Mouse (Mus musculus) heart, embryonic 13.5 days (tissue): ENCODE measurements around the gene Sept9. TPM values are rescaled to one million over a fixed set of nuclear protein-coding genes. Genes with fewer than 3 reads are reported as not detected.

Experiments
- ATAC-seq: fragments of 200-750 bp; cut with Nextera tagmentation; 2 replicates; pipeline ENCODE4 v1.8.0; 2017; ENCODE audit warnings: moderate TSS enrichment; ENCODE audit not compliant: insufficient number of reproducible peaks, low FRiP score, low TSS enrichment; ENCODE audit errors: extremely low read depth
- H3K27ac ChIP-seq: fragments of 300-500 bp; sonication (generic); replicated peaks from 2 replicates; pipeline ENCODE4 v1.5.1; 2015; ENCODE audit warnings: moderate library complexity, mild to moderate bottlenecking, inconsistent platforms
- H3K27me3 ChIP-seq: fragments of 300-500 bp; sonication (generic); replicated peaks from 2 replicates; pipeline ENCODE4 v1.6.1; 2015; ENCODE audit warnings: mild to moderate bottlenecking, inconsistent platforms
- H3K36me3 ChIP-seq: fragments of 300-500 bp; sonication (generic); 2 replicates; pipeline ENCODE4 v1.6.1; 2015; ENCODE audit warnings: mild to moderate bottlenecking, inconsistent platforms
- H3K4me1 ChIP-seq: fragments of 300-500 bp; sonication (generic); 2 replicates; pipeline ENCODE4 v1.6.1; 2015; ENCODE audit warnings: inconsistent platforms
- H3K4me2 ChIP-seq: fragments of 300-500 bp; sonication (generic); 2 replicates; pipeline ENCODE4 v1.6.1; 2015; ENCODE audit warnings: inconsistent platforms, mild to moderate bottlenecking, moderate library complexity
- H3K4me3 ChIP-seq: fragments of 300-500 bp; sonication (generic); 2 replicates; pipeline ENCODE4 v1.5.1; 2015; ENCODE audit warnings: moderate library complexity, mild to moderate bottlenecking, inconsistent platforms
- H3K9ac ChIP-seq: fragments of 300-500 bp; sonication (generic); 2 replicates; pipeline ENCODE4 v1.6.1; 2015; ENCODE audit warnings: inconsistent platforms, mild to moderate bottlenecking, moderate library complexity
- H3K9me3 ChIP-seq: fragments of 300-500 bp; sonication (generic); 2 replicates; pipeline ENCODE4 v1.6.1; 2016; ENCODE audit warnings: inconsistent platforms
- WGBS: fragments of 180-500 bp; shearing (Covaris S2); methylation state at CpG from one replicate; pipeline ENCODE4 v1.1.7; 2015; ENCODE audit warnings: mixed read lengths; 5-methylcytosine and 5-hydroxymethylcytosine counted together
- polyA plus RNA-seq: library from polyadenylated mRNA; unstranded; fragments of >200 nt; fragmentation: Nextera tagmentation; extraction: Ambion mirVana; gene quantifications from 2 replicates; pipeline ENCODE4 v1.2.1, GENCODE M21; 2015

Sept9 gene
- polyA plus RNA-seq, 1 experiment from 2014 or later, result 75.5 TPM

DNA sequence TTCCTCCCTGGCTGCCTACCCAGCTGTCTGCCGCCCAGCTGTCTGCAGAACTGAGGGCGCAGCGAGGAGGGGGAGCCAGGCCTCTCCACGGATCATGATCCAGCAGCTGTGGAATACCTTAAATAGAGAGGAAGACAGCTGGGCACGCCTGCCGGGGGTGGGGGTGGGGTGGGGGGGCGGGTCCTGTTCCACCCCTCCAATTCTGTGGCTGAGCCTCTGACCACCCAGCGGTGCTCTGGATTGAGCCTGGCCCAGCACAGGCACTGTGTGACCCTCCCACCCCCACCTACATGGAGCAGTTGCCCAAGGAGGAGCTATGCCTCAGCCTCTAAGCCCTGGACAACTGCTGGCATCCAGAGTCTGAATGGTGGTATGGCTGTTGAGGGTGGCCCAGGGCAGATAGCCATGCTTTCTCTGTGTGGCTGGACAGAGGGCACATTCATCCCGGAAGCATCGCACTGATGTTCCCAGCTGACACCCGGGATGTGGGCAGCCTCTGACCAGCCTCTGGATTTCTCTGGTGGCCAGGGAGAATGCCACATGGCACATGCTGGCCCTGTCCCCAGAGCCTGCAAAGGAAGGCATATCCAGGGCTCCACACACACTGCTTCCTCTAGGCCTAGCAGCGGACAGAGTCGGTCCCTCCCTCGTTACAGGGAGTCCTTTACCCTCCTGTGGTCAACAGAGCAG is 97.2 kb downstream of the Sept9 start:
- Histone ChIP-seq H3K4me1 (peaks cover 21% of the 10 kb centered on the region), H3K4me3 (no peak overlapping the region), H3K36me3 (peaks cover 25% of the 10 kb centered on the region), H3K27me3 (no peaks in the 10 kb centered on the region), H3K9me3 (no peaks in the 10 kb centered on the region), H3K9ac (no peak overlapping the region), H3K27ac (no peak overlapping the region), H3K4me2 (no peak overlapping the region)
- 74% methylated on average over 13 of the region's 14 CpGs for WGBS
- no peak for ATAC-seq

DNA sequence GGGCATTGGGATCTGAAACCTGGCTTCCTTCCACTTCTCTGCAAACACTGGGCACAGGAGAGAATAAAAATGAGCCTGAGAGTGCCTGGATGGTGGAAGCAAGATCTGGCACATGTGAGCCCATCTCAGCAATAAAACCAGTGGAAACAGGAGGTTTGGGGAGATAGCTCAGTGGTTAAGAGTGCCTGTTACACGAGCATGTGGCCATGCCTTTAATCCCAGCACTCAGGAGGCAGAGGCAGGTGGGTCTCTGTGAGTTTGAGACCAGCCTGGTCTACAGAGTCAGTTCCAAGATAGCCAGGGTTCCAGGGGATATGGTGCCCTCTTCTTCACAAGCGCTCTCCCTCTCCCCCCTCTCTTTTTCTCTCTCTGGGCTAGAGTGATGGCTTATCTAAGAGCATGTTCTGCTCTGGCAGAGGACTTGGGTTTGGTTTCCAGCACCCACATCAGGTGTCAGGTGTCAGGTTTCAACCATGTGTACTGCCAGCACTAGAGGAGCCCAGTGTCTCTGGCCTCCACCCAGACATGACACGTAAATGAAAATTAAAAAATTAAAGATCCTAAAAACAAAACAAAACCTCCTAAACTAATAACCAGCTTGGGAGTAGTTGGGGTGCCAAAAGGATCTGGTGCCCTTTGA is 97.8 kb downstream of the Sept9 start:
- H3K27me3 ChIP-seq, result no peaks in the 10 kb centered on the region
- no peak overlapping the region for H3K4me3 ChIP-seq
- no peaks in the 10 kb centered on the region for H3K9me3 ChIP-seq

DNA sequence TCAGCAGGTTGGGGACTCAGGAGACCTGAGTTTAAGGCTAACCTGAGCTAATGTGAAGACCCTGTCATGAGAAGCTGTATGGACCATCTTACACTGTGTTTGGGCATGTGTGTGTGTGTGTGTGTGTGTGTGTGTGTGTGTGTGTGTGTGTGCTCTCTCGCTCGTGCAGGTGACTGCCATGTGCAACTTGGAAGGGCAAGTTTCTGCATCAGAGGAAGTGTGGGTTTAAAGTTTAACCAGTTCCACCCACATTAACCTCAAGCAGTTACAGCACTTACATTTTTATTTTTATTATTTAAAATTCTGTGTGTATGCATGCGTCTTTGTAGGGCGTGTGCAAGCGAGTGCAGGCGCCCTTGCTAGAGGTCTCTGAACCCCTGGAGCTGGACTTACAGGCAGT is 100.3 kb downstream of the Sept9 start:
- no peaks in the 10 kb centered on the region for H3K27me3 ChIP-seq
- H3K9me3 ChIP-seq, result no peaks in the 10 kb centered on the region
- H3K4me2 ChIP-seq, result no peak overlapping the region
- peaks cover 21% of the 10 kb centered on the region for H3K4me1 ChIP-seq
- H3K36me3 ChIP-seq, result peaks cover 27% of the 10 kb centered on the region
- H3K4me3 ChIP-seq, result no peak overlapping the region
- no peak overlapping the region for H3K27ac ChIP-seq
- H3K9ac ChIP-seq, result no peak overlapping the region
- WGBS, result 95% methylated on average over 6 of the region's 6 CpGs
- ATAC-seq, result no peak

More for the DNA sequence above, 97.8 kb downstream of the Sept9 start:
- no peak for ATAC-seq
- WGBS, result 83% methylated on average over 3 of the region's 3 CpGs
- no peak overlapping the region for H3K9ac ChIP-seq
- peaks cover 22% of the 10 kb centered on the region for H3K4me1 ChIP-seq
- no peak overlapping the region for H3K4me2 ChIP-seq
- H3K27ac ChIP-seq, result no peak overlapping the region
- peaks cover 19% of the 10 kb centered on the region; the same call in 1 of the 2 replicates for H3K36me3 ChIP-seq

DNA sequence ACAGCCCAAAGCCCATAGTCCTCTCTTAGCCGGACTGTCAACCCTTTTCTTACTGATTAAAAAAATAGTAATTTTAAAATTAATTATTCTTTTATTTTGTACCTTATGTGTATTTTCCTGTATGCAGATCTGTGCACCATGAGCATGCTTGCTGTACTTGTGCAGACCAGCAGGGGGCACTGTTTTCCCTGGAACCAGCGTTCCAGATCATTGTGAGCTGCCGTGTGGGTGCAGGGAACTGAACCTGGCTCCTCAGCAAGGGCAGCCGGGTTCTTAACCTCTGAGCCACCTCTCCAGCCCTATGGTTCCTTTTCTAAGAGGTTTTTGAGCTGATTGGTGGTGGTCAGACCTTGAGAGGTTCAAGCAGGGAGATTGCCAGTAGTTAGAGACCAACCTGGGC is 101.3 kb downstream of the Sept9 start:
- Histone ChIP-seq H3K27me3 (no peaks in the 10 kb centered on the region), H3K4me2 (no peak overlapping the region), H3K27ac (no peak overlapping the region), H3K9me3 (no peaks in the 10 kb centered on the region), H3K4me1 (peaks cover 14% of the 10 kb centered on the region), H3K36me3 (peaks cover 27% of the 10 kb centered on the region), H3K9ac (no peak overlapping the region), H3K4me3 (no peak overlapping the region)
- WGBS, result 78% methylated on average over 4 of the region's 4 CpGs
- no peak for ATAC-seq

DNA sequence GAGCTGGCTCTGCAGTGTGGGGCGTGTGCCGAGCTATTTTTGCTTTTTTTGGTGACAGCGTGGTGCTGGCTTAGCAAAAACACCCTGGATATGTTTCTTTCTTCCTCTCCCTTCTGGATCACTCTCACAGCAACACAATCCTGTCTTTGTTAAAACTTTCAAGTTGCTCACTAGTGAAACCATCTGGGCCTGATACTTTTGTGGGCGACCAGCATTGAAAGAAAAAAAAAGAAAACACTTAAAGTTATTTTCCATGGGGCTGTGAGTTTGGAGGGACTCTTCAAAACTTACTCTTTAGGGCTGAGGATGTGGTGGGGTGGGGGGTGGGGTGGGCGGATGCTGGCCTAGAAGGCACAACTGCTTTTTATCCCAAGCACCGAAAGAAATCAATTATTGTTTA is 102.3 kb downstream of the Sept9 start:
- Histone ChIP-seq H3K9ac (no peak overlapping the region), H3K4me1 (peaks cover 20% of the 10 kb centered on the region), H3K27me3 (no peaks in the 10 kb centered on the region), H3K4me2 (no peak overlapping the region), H3K9me3 (no peaks in the 10 kb centered on the region), H3K36me3 (peaks cover 23% of the 10 kb centered on the region), H3K27ac (no peak overlapping the region), H3K4me3 (no peak overlapping the region)
- 68% methylated on average over 6 of the region's 6 CpGs for WGBS
- ATAC-seq, result no peak

DNA sequence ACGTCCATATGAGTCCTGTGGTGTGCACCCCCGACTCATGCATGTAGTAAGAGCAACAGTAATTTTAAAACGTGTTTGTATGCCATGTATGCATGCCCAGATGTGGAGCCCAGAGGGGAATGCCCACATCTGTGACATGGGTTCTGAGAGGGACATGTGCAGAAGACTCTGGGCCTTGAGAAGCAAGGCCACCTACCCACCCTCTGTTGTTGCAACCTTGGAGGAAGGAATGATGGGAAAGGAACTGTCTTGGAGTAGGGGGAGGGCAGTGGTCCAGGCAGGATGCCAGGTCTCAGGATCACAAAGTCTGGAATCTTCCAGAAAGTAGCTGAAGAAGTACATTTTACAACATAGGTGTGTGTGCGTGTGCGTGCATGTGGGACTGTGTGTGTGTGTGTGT is 102.9 kb downstream of the Sept9 start:
- peaks cover 26% of the 10 kb centered on the region for H3K4me1 ChIP-seq
- no peak overlapping the region for H3K9ac ChIP-seq
- no peaks in the 10 kb centered on the region for H3K27me3 ChIP-seq
- no peak overlapping the region for H3K4me3 ChIP-seq
- no peaks in the 10 kb centered on the region for H3K9me3 ChIP-seq
- H3K27ac ChIP-seq, result no peak overlapping the region
- no peak overlapping the region for H3K4me2 ChIP-seq
- 80% methylated on average over 5 of the region's 5 CpGs for WGBS
- no peak for ATAC-seq
- H3K36me3 ChIP-seq, result peaks cover 16% of the 10 kb centered on the region; the same call in 1 of the 2 replicates

DNA sequence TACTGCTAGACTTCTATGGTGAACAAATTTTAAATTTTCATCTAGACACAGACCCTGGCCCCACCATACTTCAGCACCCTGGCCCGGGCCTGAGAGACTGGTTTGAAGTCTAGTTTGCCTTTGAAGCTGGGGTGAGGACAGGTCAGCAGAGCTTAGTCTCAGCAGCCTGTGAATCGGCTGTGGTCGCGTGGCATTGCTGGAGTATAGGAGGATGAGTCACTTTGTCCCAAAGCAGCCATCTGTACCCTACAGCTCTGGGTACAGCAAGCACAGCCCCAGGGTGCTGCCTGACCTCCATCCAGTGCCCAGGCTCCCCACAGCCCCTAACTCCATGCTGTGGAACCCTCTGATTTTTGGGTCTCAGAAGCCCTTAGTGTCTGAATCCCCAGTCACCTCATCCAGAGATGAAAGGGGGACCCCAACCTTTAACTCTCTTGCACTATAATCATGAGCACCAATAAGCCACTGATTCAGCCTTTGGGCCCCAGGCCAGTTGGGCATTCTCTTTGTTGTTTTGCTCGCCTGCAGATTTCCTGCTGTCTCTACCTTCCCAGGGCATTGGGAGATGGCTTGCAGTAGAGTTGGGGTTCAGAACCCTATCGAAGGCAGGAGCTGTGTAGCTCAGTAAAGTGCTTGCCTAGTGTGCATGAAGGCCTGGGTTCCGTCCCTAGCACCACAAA is 106.2 kb downstream of the Sept9 start:
- H3K4me1 ChIP-seq, result peaks cover 59% of the 10 kb centered on the region
- no peak overlapping the region for H3K4me2 ChIP-seq
- no peaks in the 10 kb centered on the region for H3K9me3 ChIP-seq
- H3K4me3 ChIP-seq, result no peak overlapping the region
- H3K36me3 ChIP-seq, result peaks cover 8% of the 10 kb centered on the region; the same call in 1 of the 2 replicates
- H3K27me3 ChIP-seq, result no peaks in the 10 kb centered on the region
- WGBS, result 70% methylated on average over 7 of the region's 7 CpGs
- ATAC-seq, result no peak
- no peak overlapping the region for H3K9ac ChIP-seq
- H3K27ac ChIP-seq, result no peak overlapping the region

DNA sequence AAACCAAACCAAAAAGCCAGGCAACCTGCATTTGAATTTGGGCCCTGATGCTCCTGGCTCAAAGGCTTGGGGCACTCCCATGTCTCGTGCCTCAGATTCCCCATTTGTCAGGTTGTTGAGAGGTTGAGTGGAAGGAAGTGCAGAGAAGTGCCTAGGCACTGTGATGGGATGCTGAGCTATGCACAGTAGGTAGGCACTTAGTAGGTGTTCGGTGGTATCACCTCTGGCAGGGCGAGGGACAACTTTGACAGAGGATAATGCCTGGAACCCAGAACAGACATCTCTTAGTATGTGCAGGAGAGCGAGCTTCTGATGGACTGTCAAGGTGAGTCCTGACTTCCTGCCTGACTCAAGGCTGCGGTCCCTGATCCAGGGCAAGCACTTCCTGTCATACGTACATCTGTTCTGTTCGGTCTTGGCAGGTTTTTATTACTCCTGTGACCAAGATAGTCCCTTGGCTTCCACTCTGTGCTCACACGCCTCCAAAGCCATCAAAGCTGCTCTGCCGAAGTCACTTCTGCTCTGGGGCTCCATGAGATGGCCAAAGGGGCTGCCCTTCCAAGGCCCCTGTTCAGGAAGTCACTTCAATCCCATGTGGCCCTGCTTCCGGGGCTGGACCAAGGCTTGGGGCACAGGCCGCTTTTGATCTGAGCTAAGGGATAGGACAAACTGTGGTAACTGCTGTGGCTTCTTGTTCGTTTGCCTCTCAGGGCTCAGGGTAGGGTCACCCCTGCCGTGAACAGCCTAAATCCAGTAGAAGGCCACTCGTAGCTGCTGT is 107.0 kb downstream of the Sept9 start:
- Histone ChIP-seq H3K36me3 (peaks cover 8% of the 10 kb centered on the region; the same call in 1 of the 2 replicates), H3K9me3 (no peaks in the 10 kb centered on the region), H3K27ac (peak overlapping the region; percentile 57; the same call in 1 of the 2 replicates), H3K27me3 (no peaks in the 10 kb centered on the region), H3K4me2 (no peak overlapping the region), H3K4me1 (peaks cover 68% of the 10 kb centered on the region), H3K9ac (peak overlapping the region; percentile 48; the same call in 1 of the 2 replicates), H3K4me3 (no peak overlapping the region)
- ATAC-seq, result no peak
- whole genome bisulfite sequencing, result 61% methylated on average over 14 of the region's 14 CpGs

DNA sequence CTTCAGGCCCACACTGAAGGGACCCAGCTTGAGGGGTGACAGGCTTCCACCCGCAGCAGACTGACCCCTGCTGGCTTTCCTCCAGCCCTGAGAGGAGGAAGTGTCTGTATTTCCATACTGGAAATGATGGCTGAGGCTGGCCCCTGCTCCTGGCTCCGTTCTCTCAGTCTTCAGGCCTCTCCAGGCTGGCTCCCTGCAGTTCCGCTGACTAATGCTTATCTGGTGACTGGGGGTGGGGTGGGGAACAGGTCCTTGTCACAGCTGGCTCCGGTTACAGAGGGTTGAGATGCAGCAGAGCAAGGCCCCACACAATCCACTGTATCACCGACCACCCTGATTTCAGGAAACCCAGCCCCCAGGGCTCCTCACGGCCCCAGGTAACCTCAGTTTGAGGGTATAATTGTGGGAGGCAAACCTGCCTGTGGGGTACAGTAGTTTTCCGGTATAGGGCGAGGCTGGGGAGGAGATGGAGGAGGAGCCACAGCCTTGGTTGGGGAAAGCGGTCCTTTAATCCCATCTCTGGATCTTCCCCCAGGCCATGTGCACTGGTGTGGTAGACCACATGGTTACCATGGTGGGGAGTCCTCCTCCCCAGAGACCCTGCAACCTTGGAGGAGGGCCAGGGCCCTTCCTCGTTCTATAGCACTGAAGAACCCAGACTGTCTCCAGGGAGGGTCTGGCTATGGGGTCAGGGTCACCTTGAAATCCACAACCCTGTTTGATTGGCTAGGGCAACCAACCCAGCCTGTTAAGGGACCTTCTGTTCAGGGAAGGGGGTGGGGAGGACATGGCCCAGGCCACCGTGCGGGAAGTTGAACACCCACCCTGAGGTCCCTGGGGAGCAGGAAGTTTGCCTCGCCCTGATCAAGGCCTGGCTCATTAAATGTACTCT is 108.7 kb downstream of the Sept9 start:
- peak overlapping the region; percentile 20 for H3K9ac ChIP-seq

DNA sequence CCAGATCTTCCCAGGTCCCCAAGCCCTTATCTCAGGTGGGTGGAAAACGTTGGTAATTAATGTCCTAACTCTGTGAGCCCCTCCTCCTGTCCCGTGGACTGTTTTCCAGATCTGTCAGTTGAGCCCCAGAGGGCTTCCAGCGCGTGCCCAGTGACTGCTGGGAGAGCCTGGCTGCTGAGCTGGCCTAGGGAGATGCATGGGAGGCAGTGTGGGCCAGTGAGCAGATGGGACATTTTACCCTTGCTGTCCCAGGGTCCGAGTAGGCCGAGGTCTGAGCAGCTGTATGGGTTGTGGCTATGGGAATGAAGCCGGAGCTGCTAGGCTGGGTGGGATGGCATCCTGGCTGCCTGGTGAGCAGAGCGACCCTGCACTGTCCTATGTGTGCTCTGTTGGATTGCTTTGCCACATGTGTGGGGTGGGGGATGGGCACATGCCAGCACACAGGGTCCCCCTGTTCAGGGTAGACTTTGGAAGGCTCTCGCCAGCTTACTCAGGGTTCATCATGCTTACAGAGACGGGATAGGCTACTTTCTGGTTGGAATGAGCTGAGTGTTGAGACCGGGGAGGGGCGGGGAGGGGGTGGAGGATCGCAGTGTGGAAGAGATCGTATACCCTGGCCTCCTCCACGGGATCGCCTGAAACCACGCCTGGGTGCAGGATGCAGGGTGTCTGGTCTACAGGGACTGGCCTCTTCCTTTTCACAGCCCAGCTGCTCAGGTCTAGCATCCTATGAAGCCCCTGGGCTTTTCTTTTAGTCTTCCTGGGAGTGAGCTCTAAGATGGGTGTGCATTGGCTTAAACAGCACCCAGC is 109.9 kb downstream of the Sept9 start:
- Histone ChIP-seq H3K9me3 (no peaks in the 10 kb centered on the region), H3K9ac (peak overlapping the region; percentile 48; the same call in 1 of the 2 replicates), H3K4me3 (no peak overlapping the region), H3K36me3 (no peaks in the 10 kb centered on the region), H3K4me2 (no peak overlapping the region), H3K27ac (no peak overlapping the region; the same call in 1 of the 2 replicates), H3K4me1 (peaks cover 89% of the 10 kb centered on the region), H3K27me3 (no peaks in the 10 kb centered on the region)
- 62% methylated on average over 17 of the region's 17 CpGs for WGBS
- no peak for ATAC-seq

More for the DNA sequence above, 108.7 kb downstream of the Sept9 start:
- no peaks in the 10 kb centered on the region for H3K9me3 ChIP-seq
- peaks cover 8% of the 10 kb centered on the region; the same call in 1 of the 2 replicates for H3K36me3 ChIP-seq
- peak overlapping the region; percentile 24; the same call in 1 of the 2 replicates for H3K4me2 ChIP-seq
- peak overlapping the region; percentile 67 for H3K27ac ChIP-seq
- no peaks in the 10 kb centered on the region for H3K27me3 ChIP-seq
- 20% methylated on average over 13 of the region's 13 CpGs for WGBS
- peak; percentile 44; the same call in 1 of the 2 replicates for ATAC-seq
- peaks cover 77% of the 10 kb centered on the region for H3K4me1 ChIP-seq
- no peak overlapping the region for H3K4me3 ChIP-seq
